Mouse (Mus musculus): ENCODE measurements around the gene Plcxd3. TPM values are rescaled to one million over a fixed set of nuclear protein-coding genes. Genes with fewer than 3 reads are reported as not detected.

Plcxd3 gene
- polyA plus RNA-seq (2012; rRNA removed), result 0.08 and 0.16 TPM in 2 replicates

GRCm38 (mm10) chr15:4375423-4376220 is at the start of gene Plcxd3:
Gene Plcxd3, plus strand, starts transcription at chr15:4375491.

Data from ovary, adult 2 months (tissue).